Mouse (Mus musculus) thymus, adult 18-20 months (tissue): Measurements from ENCODE around the gene Cep70.
A peak's percentile ranks its signal among the peaks of the same experiment; 100 is the strongest.

Experiments used
- DNase-seq, 2 experiments: peaks; one replicate each; pipeline ENCODE4 v3.0.0; 2022; ENCODE audit warnings: mixed read lengths in 2 of 2

The Cep70 gene

DNA sequence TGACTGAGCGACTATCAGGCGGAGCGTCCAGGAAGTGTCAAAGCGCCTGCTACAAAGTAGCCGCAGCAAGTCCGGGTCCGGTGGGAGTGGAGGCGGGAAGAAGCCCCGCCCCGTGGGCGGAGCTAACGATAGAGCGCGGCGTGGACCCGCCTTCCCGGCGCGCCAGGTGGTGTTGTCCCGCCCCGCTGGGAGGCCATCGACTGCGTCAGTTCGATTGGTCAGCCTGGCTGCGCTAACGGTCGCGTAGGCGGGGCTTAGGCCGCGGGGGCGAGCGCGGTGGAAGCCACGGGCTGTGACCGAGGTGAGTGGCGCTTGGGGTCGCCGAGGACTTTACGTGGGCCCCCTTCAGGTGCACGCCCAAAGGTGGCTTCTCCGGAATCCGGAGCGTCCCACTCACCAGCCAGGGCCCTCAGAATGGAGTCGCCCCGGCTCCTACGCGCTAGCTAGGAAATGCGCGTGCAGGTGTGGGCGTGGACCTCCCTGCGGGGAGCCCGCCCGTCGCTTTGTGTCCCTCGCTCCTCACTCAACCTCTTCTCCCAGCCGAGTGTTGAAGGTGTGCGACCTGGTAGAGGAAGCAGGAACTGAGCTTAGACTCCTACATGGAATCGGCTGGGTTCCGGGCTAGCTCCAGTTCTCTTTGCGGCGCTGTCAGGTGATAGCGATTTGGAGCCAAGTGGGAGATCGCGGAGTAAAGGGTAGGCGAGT is at the start of gene Cep70:
TSS of gene Cep70 (plus strand) at position 178 of the 705 bp plus-strand sequence.
- peak; percentile 92 to 95 for DNase-seq

- no peak for DNase-seq
Measured at GRCm38 (mm10) chr9:99212643-99213042, 30.5 kb upstream of the Cep70 start.

GRCm38 (mm10) chr9:99216182-99216581 is 27.0 kb upstream of the Cep70 start:
- no peak for DNase-seq

GRCm38 (mm10) chr9:99217999-99218719 is 25.0 kb upstream of the Cep70 start:
- no peak for DNase-seq

DNA sequence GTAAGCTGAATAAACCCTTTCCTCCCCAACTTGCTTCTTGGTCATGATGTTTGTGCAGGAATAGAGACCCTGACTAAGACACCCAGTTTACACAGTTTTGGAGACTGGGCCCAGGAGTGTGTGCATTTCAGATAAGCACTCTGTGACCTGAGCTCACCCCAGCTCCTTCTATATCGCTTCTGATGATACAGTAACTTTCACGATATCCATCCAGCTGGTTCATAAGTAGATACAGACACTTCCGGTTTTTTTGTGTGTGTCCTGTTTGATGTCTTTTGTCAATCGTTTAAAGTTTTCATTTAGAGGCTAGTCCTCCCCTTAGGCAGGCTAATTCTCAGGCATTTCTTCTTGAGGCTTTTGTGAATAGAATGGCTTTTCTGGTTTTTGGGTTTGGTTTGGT is 21.5 kb upstream of the Cep70 start:
- DNase-seq, result no peak

DNA sequence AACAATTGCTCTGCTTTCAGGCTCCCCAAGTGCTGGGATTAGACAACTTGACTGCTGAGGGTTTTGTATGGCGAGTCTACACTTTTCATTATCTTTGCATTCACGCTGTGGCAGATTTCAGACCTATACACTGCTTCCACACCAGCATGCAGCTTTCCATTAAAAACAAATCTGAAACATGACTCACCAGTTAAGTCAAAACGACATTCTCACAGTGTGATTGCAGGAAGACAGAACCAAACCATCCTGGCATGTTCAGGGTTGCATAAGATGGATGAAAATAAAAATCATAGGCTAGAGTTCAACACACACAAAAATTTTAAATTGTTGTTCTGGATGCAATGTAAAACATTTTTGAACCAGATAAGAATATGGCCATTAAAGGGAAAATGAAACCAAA is 18.6 kb upstream of the Cep70 start:
- no peak for DNase-seq

- DNase-seq, result no peak
Measured at GRCm38 (mm10) chr9:99229450-99229849, 13.7 kb upstream of the Cep70 start.

DNA sequence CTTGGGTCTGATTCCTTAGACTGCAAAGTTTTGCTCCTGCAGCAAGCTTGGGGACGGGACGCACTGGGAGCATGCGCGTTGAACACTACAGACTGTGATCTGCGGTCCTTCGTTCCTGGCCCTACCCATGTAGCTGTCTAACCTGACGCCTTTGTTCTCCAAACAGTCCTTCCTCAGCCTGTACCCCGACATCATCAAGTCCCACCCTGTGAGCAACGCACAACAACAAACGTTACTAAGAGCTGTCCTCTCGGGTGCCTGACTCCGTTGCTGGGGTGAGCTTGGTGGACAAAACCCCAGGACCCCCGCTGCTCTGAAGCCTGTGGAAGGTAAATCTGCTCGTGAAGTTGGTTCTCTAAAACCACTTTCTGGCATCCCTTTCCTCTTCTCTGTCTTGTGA is 6.0 kb upstream of the Cep70 start, which contains the start of gene Faiml:
TSS of gene Faiml (minus strand) at position 101 of the 400 bp plus-strand sequence.
- no peak for DNase-seq

DNA sequence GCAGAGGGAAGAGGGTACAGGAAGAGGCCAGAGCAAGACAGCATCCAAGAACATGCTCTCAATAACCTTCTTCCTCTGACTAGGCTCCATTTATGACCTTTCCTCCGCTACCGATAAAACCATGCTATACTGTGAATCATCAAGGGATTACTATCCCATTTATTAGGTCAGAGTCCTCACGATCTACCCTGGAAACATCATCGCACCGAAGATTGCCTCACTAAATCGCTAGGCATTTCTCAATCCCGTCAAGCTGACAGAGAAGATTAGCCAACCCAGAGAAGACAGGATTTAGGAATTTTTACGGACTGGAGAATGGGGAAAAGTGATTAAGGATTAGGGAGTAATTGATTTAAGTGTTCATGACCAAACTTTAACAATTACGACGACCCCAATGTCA is 4.9 kb upstream of the Cep70 start:
- DNase-seq, result no peak

GRCm38 (mm10) chr9:99239256-99239655 is 3.9 kb upstream of the Cep70 start:
- DNase-seq, result no peak

DNA sequence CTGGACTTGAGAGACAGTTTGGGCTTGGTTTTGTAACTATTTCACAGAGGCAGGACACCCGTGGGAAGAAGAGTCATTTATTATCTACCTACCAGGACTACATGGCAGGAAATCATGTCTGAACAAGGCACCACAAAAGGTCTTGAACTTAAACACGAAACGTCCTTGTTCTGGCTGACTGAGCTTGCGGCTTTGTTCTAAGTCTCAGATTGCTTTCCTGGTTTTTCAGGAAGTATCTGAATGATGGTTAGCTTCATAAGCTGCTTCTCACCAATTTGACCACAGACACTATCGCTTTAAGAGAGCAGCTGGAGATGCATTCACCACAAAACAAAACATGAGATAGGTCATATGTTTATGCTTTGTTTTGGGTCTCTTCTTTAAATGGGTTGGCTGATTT is 2.6 kb upstream of the Cep70 start:
- DNase-seq, result no peak

DNA sequence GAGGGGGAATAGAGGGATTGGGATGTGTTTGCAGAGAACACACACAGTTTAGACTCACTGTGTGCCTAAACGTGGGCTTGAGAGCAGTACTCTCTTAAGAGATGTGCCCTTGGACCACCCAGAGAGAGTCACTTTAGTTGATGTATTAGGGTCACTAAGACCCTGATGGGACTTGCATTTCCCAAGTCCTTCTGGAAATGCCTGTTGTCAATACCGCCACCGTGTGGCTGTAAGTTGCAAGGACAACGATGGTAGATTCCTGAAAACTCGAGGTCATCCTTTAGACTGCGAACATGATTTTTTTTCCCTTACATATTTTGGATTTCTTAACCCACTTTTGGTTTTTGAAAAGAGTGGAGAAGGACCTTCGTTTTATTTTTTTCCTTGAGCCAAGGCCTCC is 1.1 kb upstream of the Cep70 start:
- peak in 1 of 2 experiments; percentile 15 for DNase-seq

DNA sequence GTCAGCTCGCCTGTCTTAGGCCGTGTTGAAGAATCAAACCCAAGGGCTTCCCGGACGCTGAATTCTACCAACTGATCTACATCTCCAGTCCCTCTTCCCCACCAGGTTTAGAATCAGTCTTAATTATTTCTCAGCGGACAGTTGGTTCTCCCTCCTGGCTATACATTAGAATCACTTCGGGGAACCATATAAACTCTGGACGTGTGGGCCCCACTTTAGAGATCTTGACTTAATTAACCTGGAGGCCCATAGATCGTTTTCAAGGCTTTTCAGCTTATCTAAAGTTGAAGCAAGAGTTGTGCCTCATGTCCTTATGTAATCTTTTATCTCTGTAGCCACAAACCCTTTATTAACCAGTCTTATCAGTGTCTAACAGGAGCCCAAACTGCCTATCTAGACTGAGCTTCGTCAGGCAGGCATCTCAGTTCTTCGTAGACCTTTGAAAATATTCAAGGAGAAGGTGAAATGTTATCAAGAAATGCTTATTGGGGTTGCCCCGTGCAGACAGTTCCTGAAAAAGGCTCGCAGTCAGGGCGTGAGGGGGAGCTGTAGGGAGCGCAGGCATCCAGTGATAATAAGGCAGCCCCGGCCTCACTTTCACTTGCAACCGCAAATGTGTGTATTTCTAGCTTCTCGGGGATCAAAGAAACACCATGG is 506 bp upstream of the Cep70 start:
- no peak for DNase-seq

- no peak for DNase-seq
Measured at GRCm38 (mm10) chr9:99243895-99244293, 727 bp downstream of the Cep70 start.

DNA sequence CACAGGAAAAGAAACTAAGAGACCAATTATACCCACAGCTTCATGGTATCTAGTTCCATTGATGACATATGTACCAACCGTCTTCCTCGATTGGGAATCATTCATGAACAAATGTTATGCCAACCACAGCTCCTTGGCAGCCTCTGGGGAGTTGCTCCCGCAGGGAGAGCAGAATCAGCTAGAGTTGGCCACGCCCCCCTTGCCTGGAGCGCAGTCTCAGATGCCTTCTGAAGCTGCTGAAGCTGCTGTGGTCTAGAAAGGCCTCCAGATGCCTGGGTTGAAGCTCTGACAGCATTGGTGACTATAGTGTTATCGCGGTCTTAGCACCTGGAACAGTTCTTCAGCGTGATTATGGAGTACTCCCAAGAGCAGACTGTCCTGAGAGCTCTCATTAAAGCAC is 5.1 kb downstream of the Cep70 start:
- DNase-seq, result no peak

DNA sequence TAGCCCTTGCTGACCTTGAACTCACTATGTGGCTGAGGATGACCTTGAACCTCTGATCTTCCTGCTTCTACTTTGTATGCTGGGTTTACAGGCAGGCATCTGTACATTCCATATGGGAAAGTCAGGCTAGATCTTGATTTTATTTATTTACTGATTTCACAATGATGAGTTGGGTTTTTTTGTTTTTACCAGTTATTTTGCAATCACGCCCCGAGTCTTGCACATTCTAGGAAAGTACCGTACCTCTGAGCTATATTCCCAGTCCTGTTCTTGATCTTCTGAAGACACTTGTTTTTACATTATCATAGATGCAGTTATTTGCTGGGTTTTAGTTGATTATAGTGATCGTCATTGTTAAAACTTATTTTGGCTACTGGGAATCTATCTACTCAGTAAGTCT is 5.7 kb downstream of the Cep70 start:
- DNase-seq, result no peak

- DNase-seq, result no peak
Measured at GRCm38 (mm10) chr9:99253861-99254260, 10.7 kb downstream of the Cep70 start.

- no peak for DNase-seq
Measured at GRCm38 (mm10) chr9:99256206-99256605, 13.0 kb downstream of the Cep70 start.

DNA sequence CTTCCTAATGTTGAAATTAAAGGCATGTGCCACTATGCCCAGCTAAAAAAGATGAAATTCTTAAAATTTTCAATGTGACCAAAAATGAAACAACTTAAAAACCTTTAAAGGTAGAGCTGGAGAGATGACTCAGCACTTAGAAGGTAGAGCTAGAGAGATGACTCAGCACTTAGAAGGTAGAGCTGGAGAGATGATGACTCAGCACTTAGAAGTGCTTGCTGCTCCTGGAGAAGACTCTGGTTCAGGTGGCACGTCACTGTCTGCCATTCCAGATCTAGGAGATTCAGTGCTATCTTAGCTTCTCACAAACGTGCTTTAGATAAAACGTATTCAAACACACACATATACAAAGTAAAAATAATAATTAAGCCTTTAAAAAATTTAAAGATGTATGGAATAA is 13.7 kb downstream of the Cep70 start:
- DNase-seq, result no peak

DNA sequence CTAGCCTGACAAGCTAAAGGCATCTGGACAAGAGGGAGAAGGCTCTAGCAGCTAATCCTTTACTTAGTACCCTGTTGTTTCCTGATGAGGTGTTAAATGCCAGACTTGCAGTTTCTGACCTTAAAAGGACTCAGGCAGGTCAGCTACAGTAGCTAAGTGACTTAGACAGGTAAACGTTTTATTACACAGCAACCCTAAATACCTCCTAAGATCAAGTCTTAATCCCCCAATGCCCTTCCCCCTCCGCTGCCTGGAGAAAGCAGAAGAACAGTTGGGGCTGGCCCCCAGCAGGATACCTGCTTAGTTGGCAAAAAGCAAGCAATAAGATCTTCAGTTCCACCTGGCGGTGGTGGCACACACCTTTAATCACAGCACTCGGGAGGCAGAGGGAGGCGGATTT is 15.7 kb downstream of the Cep70 start:
- DNase-seq, result no peak

- DNase-seq, result no peak
Measured at GRCm38 (mm10) chr9:99304296-99304695, 61.1 kb downstream of the Cep70 start.

GRCm38 (mm10) chr9:99306226-99306625 is 63.1 kb downstream of the Cep70 start:
- no peak for DNase-seq

DNA sequence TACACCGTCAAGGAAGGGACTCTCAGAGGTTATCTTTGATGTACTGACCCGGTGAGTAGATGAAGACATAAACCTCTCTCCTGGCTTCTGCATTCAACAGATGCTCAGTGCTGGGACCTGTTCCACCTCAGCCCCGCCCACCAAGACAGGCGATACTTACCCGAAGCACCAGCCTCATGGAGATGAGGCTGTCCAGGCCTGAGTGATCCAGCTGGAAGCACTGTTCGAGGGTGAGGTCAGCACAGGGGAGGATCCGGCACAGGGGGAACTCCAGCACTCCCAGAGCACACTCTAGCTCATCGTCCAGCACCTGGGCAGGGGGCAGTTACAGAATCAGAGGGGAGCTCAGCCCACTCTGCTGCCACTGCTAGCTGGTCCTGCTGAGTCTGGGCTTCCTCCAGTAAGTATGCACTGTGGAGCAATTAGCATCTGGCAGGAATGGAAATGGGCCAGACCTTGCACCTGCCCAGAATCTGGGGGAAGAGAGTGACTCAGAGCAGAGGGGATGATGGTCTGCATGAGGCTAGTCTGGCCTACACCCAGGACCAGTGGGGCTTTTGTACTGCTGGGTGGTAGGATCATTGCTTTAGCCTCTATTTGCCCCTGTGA is 76.3 kb downstream of the Cep70 start:
- DNase-seq, result no peak

- DNase-seq, result no peak
Measured at GRCm38 (mm10) chr9:99320006-99320405, 76.8 kb downstream of the Cep70 start.
